Mouse (Mus musculus): ENCODE measurements around the gene Sf3a2.

GRCm38 (mm10) chr10:80805925-80806324 is 7.9 kb downstream of the Sf3a2 start:
- no peak for TF ChIP-seq GATA1 (IDR thresholded peaks at IDR 0.05; ENCODE audit: borderline replicate concordance, low read length)
- TF ChIP-seq FLI1 (IDR thresholded peaks at IDR 0.05; ENCODE audit: low read length): no peak
